Mouse (Mus musculus): ENCODE results near the gene Gli1. TPM values are rescaled to one million over a fixed set of nuclear protein-coding genes. Genes with fewer than 3 reads are reported as not detected.

Gene Gli1
- polyA plus RNA-seq, 1 experiment, result not detected

- no peak overlapping the region for H3K27ac ChIP-seq (ENCODE audit: insufficient read depth, low read depth, low read length)
- H3K4me3 ChIP-seq (ENCODE audit: insufficient read depth, low read length), result no peak overlapping the region
- TF ChIP-seq POLR2A (IDR thresholded peaks at IDR 0.05; ENCODE audit: borderline replicate concordance, low read depth, low read length), result no peak
- no peaks in the 10 kb centered on the region for H3K4me1 ChIP-seq (ENCODE audit: control insufficient read depth, insufficient read depth, low read length)
These were observed 60.5 kb downstream of the Gli1 start for GRCm38 (mm10) chr10:127281316-127281715.

Other genes with a start within 250 kb of the Gli1 start
- 164 and 167 TPM in 2 replicates for gene Os9, start 220.8 kb downstream of the Gli1 start, polyA plus RNA-seq (2012; ENCODE audit: insufficient read depth, insufficient read length, missing spikeins)
- 42.2 and 50.6 TPM in 2 replicates for gene B4galnt1, start 176.7 kb downstream of the Gli1 start, polyA plus RNA-seq (2012; ENCODE audit: insufficient read depth, insufficient read length, missing spikeins)
- gene Slc26a10, start 161.3 kb downstream of the Gli1 start, polyA plus RNA-seq (2012; ENCODE audit: insufficient read depth, insufficient read length, missing spikeins), result not detected in 2 replicates
- 1.3 TPM in 1 of 2 replicates, not detected in the other for gene Arhgef25, start 151.9 kb downstream of the Gli1 start, polyA plus RNA-seq (2012; ENCODE audit: insufficient read depth, insufficient read length, missing spikeins)
- 60.1 and 68.7 TPM in 2 replicates for gene Dtx3, start 146.2 kb downstream of the Gli1 start, polyA plus RNA-seq (2012; ENCODE audit: insufficient read depth, insufficient read length, missing spikeins)
- gene Pip4k2c, start 130.4 kb downstream of the Gli1 start, polyA plus RNA-seq (2012; ENCODE audit: insufficient read depth, insufficient read length, missing spikeins), result 34.5 and 35.0 TPM in 2 replicates
- 2.3 and 2.5 TPM in 2 replicates for gene Kif5a, start 78.6 kb downstream of the Gli1 start, polyA plus RNA-seq (2012; ENCODE audit: insufficient read depth, insufficient read length, missing spikeins)
- 119 and 121 TPM in 2 replicates for gene Dctn2, start 75.6 kb downstream of the Gli1 start, polyA plus RNA-seq (2012; ENCODE audit: insufficient read depth, insufficient read length, missing spikeins)
- gene Mbd6, start 53.0 kb downstream of the Gli1 start, polyA plus RNA-seq (2012; ENCODE audit: insufficient read depth, insufficient read length, missing spikeins), result 45.8 and 53.4 TPM in 2 replicates
- gene Mars, start 30.2 kb downstream of the Gli1 start, polyA plus RNA-seq (2012; ENCODE audit: insufficient read depth, insufficient read length, missing spikeins), result 29.4 and 34.9 TPM in 2 replicates
- 131 and 146 TPM in 2 replicates for gene Arhgap9, start 20.0 kb downstream of the Gli1 start, polyA plus RNA-seq (2012; ENCODE audit: insufficient read depth, insufficient read length, missing spikeins)
- gene Inhbe, start 12.4 kb upstream of the Gli1 start, polyA plus RNA-seq (2012; ENCODE audit: insufficient read depth, insufficient read length, missing spikeins), result not detected in 2 replicates
- not detected in 2 replicates for gene Inhbc, start 28.5 kb upstream of the Gli1 start, polyA plus RNA-seq (2012; ENCODE audit: insufficient read depth, insufficient read length, missing spikeins)
- 134 and 144 TPM in 2 replicates for gene R3hdm2, start 38.4 kb upstream of the Gli1 start, polyA plus RNA-seq (2012; ENCODE audit: insufficient read depth, insufficient read length, missing spikeins)
- gene Stac3, start 159.7 kb upstream of the Gli1 start, polyA plus RNA-seq (2012; ENCODE audit: insufficient read depth, insufficient read length, missing spikeins), result 1.5 and 2.7 TPM in 2 replicates
- gene Ndufa4l2, start 173.0 kb upstream of the Gli1 start, polyA plus RNA-seq (2012; ENCODE audit: insufficient read depth, insufficient read length, missing spikeins), result not detected in 2 replicates
- gene Shmt2, start 180.5 kb upstream of the Gli1 start, polyA plus RNA-seq (2012; ENCODE audit: insufficient read depth, insufficient read length, missing spikeins), result 21.0 and 22.8 TPM in 2 replicates
- not detected in 2 replicates for gene Nxph4, start 192.6 kb upstream of the Gli1 start, polyA plus RNA-seq (2012; ENCODE audit: insufficient read depth, insufficient read length, missing spikeins)

Data from bone marrow macrophage, adult 2 months (primary cell).